Mouse (Mus musculus) retina, embryonic 14.5 days (tissue): Measurements from ENCODE around the gene A730046J19Rik.

Source experiments
- DNase-seq: peaks from one replicate; pipeline ENCODE4 v3.0.0-alpha.2; 2015; ENCODE audit warnings: low spot score

A730046J19Rik gene

DNA sequence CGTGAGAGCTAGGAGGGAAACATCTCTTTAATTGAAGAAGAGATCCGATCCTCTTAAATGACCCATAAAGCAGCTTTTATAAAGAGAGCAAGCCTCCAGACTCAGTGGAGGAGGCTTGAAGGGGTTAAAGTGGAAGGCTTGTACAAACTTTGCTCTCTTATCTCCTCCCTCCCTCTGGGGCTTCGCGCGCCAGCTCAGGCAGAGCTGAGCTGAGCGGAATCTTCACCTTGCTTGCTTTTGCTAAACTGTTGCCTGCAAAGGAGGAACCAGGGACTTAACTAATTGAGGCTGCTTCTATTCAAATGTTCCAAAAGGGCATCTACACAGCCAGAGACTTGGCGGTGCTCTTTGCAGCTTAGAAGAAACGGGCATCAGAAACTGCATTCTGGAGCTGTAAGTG, at the start of gene A730046J19Rik:
Gene A730046J19Rik, plus strand, starts transcription at position 173 of the 400 bp plus-strand sequence.
- DNase-seq: peak; percentile 1

DNA sequence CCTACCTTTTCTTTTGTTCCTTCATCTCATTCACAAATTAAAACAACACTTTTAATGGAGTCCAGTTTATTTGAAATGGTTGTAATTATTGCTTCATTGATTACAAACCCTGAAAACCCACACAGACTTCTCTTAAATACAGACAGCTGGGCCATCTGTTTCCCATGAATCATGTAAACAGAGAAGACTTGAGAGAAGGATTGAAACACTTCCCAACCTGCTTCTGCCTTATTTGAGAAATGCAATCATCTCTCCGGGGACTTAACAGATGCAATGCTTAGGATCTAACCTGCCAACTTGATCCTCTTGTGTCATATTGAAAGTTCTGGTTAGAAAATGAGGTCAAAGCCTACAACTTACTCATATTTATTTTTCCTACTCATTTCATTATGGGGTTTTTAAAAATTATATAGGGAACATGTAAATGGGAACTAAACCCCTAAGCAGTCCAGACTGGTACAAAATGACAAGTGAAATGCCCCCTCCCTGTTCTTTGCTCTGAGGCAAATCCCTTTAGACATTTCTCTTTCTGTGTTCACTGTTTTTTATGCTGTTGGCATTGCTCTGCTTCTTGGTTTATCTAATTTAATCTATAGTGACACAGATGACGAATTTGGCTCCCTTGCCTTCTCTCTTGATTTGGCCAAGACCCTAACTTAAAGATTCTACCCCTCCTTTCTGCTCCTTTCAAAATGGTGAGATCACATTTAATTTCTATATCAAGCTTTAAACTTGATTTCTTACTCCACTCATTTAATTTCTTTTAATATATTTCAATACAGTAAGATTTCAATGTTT, 48.7 kb upstream of the A730046J19Rik start:
- DNase-seq: peak; percentile 2

DNA sequence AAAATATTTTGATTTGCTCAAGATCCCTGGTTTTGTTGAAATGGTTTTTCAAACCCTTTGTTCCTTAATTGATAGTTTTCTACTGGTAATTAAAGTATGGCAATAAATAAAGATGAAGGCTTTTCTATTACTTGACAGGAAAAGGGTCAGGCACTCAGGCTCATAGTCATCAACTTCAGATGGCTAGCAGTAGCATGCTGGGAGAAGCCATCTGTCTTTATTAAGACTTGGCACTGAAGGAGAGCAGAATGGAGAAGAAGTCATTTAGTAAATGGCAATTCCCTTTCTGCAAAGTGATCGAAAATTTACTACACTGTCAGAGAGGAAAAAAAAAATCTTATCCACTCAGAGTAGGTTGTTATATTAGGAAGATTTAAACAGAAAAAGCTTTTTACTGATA, 17.2 kb upstream of the A730046J19Rik start:
- no peak for DNase-seq

DNA sequence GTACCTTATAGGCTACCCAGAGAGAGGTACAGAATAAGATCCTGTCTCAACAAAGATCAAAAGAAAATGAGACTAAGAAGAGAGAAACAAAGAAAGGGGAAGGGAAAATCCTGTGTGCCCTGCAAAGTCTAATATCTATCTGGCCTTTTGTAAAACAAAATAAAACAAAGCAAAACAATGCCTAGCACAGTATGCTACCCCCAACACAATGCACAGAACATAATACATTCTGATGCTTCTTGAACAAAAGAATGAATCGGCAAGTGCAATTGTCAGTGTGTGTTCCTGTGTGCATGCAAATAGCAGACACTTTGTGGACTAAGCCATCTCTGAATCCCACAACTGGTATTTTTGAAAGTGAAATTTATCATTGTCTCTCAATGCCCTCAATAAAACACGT, 3.5 kb upstream of the A730046J19Rik start:
- DNase-seq: no peak

DNA sequence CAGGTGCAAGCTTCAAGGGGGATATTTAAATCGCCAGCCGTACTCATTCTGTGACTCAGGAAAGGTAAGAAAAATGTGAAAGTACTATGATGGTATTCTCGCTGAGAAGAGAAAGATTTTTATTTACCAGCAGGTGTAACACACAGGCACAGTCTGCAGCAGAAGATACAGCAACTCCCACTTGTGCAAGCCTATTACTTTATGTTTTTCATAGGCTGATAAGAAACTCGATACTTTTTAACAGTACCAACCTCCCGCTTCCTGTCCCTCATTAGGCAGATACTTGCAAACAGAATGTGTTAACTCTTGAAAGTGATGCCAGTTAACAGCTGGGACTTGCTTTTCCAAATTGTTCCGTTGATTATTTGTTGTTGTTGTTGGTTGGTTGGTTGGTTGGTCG, 616 bp downstream of the A730046J19Rik start:
- DNase-seq: no peak

DNA sequence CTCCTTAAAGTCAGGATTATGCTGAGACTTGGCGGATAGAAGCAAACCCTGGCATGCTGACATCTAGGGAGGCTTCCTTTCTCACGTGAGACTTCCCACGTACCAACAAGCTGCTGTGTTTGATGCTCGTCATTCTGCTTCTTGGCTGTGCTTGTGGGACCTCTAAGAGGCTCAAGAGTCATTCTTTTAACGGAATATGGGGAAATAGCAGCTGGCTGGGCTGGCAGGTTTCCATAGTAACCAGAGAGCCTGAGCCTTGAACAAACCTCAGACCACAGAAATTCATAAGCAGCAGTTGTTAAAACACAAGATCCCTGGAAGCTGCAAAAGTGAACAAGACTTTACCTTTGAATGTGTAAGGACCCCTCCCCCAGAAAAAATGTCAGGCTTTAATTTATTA, 9.4 kb downstream of the A730046J19Rik start:
- peak; percentile 1 for DNase-seq
